Mouse (Mus musculus): ENCODE results near the gene Pygb.

Gene Pygb

DNA sequence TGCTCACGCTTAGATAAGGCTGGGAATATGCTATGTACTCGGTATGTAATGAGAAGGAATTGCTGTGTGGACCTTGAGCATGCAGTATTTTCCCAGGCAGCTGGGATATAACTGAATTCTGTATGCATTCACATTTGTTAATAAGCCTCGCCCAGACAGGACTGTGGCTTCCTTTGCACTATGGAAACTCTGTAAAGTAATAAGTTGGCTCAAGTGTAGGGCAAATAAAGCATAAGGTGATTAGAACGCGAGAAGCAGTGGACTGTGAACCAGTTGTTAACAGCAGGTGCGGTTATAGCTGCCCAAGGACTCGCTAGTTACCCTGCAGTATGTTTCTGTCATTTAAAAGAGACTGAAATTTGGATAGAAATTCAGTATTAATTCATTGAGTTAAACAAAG, 11.5 kb downstream of the Pygb start:
- DNase-seq: no peak

DNA sequence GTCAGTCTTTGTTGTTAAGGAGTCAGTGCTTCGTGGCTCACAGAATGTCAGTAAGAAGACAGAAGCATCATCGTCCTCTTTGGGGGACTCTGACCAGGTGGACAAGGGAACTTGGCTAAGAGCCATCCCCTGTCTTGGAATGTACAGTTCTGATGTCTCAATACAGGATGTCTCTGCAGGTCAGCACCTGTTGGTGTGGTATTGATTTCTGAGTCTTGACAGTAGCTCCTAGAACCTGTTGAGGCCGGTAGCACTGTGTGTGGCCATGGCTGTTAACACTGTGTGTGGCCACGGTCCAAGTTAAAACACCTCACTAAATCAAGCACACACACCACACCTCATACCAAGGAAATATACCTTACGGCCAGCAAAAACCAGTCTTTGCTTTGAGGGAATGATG, 14.1 kb downstream of the Pygb start:
- no peak for DNase-seq

DNA sequence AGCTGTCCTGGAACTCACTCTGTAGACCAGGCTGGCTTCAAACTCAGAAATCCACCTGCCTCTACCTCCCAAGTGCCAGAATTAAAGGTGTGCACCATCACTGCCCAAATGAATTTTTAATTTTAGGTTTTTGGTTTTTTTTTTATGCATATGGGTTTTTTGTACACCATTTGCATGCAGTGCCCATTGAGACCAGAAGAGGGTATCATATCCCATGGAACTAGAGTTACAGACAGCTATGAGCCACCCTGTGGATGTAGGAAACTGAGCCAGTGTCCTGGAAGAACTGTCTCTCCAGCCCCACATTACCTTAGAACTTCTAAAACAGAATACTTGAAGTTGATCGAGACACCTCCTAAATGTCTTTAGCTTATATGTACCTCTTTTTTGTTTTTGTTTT, 16.5 kb downstream of the Pygb start:
- no peak for DNase-seq

DNA sequence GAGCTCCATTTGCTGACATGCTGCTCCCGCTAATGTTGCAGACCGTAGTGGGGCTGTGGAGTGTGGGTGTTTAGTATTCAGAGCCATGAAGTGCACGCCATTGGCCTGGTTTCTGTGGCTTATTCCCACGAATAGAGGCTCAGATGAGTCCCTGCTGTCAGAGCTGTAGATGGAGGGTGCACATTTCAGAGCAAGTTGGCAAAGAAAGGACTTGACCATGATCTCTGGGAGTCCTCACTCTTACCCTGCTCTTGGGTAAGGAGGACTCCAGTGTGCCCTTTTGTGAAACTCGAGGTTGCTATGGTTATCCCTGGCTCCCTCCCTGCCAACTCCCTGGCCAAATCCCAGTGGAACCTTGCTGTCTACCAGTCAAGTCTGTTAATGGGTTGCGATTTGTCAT, 21.8 kb downstream of the Pygb start:
- no peak for DNase-seq

DNA sequence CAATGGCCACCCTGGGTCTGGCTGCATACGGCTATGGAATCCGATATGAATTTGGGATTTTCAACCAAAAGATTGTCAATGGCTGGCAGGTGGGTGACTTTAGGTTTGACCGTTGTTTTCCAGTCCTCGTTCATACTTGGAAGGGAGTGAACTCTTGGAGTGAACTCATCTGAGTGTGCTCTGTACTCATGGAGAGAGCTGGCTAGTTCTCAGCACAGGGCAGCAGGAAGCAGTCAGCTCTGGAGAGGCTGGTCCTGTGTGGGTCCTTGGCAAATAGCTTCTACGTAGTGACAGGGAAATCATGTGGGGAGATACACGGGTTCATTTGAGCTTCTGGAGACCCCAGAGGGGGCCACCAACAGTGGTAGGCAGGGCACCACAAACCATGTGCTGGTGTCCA, 22.3 kb downstream of the Pygb start:
- no peak for DNase-seq

DNA sequence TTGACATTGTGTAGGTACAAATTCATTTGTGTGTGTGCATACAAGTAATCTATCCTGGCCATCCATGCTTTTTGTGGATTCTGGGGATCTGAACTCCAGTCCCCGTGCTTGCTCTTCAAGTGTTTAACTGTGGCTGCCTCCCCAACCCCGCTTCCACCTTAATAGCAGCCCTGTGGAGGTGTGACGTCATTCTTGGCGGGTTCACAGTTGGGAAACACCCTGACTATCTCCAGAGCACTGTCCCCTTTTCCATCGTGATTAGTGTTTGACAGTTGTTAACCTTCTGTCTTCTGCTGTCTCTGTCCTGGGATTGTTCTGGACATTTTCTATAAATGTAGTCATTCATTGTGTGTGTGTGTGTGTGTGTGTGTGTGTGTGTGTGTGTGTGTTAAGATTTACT, 24.1 kb downstream of the Pygb start:
- no peak for DNase-seq

DNA sequence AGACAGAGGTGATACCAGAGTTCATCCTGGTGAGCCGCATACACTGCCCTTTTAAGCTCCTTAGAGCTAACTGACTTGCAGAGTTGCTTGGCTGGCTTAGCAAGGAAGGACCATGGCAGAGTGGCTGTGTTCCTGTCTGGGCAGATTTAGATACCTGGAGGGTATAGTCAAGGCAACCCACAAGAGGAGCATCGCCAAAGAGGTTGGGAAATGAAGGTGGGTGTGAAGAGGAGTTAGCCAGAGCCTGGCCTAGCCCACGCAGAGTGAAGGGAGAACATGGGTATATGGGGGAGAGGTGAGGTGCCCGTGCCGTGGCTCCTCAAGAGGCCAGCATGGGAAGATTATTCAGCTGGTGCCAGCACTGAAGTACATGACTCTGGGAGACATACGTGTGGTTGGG, 26.3 kb downstream of the Pygb start:
- no peak for DNase-seq

DNA sequence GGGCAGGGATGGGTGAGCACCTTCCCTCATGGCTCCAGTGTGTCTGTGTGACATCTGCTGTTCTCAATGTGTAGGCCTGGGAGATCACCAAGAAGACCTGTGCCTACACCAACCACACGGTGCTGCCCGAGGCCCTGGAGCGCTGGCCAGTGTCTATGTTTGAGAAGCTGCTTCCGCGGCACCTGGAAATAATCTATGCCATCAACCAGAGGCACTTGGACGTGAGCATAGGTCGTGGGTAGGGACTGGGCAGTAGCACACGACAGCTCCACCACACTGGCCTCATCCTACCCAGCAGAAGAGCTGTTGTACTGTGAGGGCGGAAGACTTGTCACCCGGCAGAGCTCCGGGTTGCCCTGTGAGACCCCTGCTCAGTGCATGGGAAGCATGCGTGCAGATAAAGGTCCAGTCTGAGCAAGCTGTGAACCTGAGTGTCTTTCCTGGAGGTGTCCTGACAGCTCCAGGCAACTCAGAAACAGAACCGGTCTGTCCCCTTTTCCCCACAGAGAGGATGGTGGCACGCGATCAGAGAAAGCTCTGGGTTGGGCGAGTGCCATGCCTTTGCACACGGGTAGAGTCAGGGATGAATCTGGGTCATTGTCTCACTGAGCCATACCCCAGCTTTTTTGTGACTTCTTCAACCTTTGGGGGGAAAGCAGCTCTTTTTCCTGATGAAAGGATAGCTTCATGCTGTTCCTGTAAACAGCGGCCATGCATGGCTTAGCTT, 30.3 kb downstream of the Pygb start:
- peak; percentile 69 for DNase-seq

DNA sequence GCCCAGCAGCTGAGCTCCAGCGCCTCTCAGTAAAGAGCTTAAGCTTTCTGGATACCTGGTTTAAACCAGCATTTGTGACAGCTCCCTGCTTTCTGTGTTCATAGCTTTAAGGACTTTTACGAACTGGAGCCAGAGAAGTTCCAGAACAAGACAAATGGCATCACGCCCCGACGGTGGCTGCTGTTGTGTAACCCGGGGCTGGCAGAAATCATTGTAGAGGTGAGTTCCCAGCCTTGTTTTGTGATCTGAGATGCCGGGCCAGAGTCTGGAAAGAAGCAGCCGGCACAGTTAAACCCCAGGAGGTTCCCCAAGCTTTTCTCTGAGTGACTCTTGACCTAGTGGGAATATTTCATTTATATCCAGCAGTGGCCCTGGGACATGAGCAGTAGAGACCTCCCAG, 32.2 kb downstream of the Pygb start:
- no peak for DNase-seq

DNA sequence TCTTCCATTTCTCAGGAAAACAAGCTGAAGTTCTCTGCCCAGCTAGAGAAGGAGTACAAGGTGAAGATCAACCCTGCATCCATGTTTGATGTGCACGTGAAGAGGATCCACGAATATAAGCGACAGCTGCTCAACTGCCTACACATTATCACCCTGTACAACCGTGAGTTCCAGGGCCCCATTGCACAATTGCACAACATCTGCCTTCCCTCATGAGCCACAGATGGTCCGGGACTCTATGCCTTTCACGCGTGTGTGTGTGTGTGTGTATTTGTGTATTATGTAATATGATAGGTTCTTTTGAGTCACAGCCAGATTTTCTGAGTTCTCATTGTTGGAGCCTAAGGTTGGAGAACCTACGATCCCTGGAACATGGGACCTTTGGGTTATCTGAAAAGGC, 34.2 kb downstream of the Pygb start:
- no peak for DNase-seq

DNA sequence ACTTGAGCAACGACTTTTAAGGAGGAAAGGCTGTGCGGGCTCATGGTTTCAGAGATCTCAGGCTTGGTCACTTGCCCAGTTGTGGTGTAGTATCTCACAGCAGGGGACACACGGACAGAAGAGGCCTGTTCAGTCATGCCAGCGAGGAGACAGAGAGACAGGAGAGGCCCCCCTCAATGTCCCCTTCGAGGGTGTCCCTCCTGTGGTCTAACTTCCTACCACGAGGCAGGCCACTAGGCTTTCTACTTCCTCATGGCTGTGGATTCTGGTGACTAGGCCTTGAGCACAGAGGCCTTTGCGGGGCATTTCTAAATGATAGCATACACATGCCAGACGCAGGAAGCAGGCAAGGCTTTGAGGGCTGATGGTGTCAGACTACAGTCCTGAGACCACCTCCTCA, 36.5 kb downstream of the Pygb start:
- DNase-seq: no peak

DNA sequence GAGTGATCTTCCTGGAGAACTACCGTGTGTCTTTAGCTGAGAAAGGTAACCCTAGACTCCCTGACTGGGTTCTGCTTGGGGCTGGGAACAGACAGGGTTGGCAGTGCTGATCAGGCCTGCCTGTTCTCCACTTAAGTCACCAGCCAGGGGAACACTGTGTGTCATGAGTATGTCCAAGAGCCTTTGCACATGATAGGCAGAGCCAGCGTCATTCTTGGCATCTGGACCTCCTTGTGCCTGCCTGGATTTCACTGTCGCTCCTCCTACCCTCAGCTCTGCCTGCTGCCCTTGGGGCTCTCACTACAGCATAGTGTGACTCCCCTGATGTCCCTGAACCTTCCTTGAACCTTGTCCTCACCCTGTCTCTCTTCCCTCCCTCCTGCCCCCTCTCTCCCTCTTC, 39.9 kb downstream of the Pygb start:
- DNase-seq: no peak

DNA sequence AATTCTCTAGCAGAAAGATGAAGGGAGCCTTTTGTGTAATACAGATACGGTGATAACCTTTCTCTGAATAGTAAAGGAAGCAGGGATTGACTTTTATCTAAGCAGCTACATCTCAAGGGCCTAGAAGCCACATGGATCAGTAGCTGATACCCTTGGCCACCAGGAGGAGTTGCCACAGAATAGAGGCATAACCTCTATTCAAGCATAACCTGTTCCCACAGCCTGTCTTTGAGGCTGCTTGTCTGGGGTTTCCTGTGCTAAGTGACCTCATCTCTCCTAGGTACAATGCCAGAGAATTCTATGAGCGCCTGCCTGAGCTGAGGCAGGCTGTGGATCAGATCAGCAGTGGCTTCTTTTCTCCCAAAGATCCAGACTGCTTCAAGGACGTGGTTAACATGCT, 41.6 kb downstream of the Pygb start:
- DNase-seq: no peak

DNA sequence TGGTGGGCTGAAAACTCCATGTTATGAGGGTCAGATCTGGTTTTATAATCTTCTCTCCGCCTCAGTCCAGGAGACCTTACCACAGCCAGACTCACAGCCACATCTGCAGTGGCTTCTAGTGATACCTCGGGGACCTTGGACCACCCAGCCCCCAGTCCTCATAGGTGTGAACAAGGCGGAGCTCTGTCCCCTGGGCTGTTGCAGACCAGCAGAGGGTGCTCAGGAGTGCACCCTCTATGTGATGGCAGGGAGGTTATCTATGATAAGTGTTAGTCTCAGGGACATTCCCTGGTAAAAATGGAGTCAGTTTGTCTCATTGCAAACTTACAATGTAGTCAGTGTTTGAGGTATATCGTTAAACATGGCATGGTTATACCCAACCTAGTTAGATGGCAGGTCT, 42.1 kb downstream of the Pygb start:
- DNase-seq: no peak

DNA sequence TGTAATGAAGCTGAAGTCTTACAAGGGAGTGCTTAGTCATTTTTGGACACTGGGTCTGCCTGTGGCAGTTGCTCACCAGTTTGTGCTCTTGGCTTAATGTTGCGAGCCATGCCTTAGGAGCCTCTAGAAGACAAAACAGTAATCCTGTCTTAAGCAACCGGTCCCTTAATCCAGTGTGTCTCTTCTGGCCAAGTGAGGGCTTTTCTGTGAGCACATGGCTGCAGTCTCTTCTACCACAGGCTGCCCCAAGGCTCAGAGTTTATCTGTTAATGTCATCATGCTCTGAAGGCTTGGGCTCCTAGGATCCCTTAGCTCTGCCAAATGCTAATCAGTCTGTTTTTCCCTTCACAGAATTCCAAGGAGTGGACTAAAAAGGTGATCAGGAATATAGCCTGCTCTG, 43.5 kb downstream of the Pygb start:
- DNase-seq: no peak

DNA sequence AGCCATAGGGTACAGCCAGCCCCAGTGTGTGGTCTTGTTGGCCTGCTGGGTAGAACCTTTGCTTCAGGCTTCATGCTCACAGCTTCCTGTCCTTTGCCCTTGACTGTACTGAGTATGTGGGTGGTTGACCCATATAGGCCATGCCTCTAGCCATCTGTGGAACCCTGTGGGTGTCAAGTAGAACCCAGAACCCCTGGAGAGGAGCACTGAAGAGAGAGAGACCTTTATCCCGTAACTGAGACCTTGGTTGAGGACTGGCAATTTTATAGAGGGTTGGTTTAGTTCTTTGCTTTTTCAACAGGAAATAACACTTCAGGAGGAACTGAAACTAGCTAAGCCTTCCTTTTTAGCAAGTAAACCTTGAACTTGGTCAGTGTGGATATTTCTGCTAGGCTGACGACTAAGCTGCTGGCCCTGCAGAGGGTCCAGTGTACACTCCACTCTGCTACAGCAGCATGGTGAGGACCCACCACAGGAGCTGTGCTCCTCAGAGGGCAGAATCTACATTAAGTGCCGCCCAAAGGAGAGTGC, 44.4 kb downstream of the Pygb start:
- no peak for DNase-seq

DNA sequence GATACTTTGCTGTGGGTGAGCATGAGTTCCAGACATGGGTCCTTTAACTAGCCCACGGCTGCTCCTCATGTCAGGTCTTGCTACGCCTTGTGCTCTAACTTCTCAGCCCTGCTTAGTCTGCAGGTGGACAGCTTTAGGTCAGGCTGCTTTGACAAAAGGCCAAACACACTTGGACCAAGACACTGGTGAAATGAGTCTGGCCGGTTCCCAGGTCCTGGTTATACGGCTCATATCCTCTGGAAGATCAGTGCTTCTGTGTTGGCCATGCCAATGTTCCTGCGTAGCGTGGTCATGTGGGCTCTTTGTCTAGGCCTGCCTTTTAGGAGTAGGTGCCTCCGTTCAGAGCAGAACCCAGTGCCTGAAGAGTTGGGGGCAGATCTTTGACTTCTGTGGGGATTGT, 45.5 kb downstream of the Pygb start:
- DNase-seq: peak; percentile 79

DNA sequence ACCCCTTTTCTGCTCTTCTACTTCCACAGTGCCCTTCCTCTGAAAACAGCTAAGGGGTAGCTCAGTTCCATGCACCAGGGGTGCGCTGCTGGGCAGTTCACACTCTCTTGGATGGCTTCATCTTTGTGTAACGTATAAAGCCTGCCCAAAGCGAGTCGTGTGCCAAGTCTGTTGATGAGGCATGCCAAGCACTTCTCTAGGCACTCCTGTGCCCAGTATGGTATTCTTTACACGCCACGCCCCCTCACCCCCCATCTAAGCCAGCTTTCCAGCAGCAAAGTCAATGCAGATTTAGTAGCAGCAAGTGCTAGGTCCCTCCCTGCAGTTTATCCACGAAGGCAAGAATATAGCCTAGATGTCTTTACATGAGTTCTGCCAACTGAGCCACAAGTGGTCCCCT, 48.1 kb downstream of the Pygb start:
- DNase-seq: no peak

DNA sequence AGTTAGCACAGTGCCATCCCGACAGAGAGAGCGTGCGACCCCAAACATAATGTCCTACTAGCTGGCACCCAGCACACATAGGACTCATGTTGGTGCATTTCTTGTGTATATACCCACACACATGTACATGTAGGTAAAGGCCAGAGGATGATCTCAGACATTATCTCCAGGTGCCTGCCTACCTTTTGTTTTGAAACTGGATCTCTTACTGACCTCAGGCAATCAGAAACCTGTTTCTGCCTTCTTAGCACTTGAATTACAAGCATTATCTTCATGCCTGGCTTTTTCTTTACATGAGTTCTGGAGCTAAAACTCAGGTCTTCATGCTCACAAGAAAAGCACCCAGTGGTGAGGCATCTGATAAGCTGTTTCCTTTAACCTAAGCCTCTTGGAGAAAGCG, 49.4 kb downstream of the Pygb start:
- no peak for DNase-seq

DNA sequence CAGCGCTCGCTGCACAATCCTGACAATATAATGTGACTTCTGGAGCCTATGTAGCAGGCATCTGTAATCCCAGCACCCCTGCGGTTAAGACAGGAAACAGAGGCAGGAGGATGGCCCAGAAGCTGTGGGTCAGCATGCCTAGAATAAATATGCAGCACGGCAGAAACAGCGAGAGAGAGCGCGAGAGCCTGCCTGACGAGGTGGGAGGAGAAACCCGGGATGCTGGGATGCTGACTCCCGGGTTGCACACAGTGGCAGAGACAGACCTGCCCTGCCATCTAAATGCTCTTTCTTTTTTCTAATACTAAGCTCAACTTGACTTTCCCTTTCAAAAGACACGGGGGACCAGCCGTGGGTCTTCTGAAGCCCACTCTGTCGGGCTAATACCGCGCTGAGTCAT, 50.4 kb downstream of the Pygb start:
- DNase-seq: no peak

DNA sequence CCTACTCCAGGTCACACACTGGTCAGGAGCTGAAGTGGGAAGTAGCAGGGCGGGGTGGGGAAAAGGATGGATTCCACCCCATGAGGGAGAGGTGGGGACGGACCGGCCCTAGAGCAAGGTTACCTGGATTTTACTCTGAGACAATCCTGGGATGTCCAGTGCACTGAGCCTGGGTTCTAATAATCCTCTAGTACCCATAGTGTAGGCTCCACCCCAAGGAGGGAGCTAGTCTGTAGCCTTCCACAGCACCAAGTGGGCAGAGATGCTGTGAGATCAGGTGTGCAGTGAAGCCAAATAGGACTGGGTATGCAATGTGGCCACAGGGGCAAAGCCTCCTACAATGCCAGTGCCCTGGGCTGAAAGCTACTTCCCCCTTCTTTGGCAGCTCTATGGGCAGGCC, 51.2 kb downstream of the Pygb start:
- no peak for DNase-seq

DNA sequence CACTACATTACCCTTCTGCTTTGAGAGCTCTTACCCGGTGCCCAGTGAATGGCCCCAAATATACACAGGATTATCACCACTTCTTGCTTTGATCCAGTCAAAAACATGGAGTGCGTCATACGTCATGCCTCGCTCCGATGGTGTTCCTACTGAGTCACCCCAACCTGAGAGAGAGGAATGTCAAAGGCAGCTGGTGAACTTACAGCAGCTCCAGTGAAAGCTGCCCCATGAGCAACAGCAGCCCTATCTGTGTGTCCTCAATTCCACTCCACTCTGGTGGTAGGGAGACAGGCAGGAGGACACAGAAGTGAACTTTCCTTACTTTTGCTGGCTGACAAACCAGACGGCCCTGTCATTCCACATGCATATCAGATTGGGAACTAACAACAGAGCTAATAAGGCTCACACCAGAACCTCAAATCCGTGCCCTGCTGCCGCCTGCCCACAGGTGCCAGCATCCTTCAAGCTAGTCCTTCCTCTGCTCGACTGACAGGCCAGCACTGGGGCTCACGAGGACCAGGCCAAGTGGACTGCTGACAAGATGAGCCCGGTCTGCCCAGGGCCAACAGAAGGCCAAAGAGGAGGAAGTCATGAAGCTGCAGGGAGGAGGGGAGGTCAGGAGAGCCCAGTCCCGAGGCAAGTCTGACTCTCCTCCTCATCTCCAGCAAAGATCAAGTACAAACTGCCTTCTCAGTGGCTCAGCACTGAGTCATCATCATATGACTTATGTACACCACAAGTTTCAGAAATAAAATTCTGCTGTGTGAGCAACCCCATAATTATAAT, 53.3 kb downstream of the Pygb start:
- DNase-seq: no peak

DNA sequence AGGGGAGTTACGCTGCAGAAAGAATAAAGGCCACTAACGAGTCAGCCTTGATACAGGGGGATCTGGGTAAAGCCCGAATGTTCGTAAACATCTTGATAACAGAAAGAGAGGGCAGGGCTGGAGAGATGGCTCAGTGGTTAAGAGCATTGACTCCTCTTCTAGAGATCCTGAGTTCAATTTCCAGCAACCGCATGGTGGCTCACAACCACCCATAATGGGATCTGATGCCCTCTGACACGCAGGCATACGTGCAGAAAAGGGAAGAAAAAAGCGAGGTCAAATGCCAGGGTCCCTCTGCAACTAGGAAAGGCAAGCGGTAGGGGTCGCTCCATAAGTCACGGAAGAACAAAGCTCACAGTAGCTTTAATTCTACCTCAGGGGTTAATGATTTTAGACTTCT, 54.6 kb downstream of the Pygb start:
- DNase-seq: no peak

DNA sequence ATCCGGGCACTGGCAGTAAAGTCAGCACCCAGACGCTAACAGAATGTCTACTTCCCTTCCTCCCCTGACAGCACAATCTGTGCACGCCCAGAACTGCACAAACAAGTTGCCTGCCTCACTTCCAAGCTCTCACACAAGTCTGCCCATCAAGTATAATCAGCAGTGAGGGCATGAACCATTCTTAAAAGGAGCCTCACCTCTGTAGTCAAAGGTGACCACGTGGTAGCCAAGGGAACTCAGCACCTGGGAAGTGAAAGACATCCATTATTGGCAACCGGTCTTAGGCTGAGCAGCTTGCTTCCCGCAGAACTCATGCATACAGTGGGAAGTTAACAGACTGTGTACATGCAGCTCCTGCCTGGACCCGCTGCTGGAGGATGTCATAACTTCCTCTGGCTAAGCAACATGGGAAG, 55.5 kb downstream of the Pygb start:
- no peak for DNase-seq

DNA sequence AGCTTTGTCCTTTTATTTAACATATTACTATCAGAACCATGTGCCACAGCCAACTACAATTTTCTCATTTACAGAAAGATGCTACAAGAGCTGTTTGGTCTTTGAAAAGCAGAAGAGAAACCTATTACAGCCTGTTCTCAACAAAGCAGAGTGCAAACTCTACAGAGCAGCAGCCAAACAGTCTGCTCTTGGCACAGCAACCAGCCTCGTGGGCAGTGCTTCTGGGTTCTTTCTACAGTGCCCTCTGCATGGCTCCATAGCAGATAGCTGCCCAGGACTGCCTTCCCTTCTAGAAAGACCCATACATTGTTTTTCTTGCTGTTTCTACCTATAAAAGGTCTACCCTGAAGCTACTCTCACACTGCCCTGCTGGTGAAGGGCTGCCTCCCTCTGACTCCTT, 58.3 kb downstream of the Pygb start:
- DNase-seq: no peak
